Mouse (Mus musculus) lung, adult 2 months (tissue): ENCODE measurements around the gene Cog4. TPM values are rescaled to one million over a fixed set of nuclear protein-coding genes. Genes with fewer than 3 reads are reported as not detected.
A peak's percentile ranks its signal among the peaks of the same experiment; 100 is the strongest.
"Not testable (repeated sequence)": the region's sequence is repeated elsewhere in the genome, so short reads cannot be mapped to it uniquely, and the experiment has no call there.

Experiments
- DNase-seq: peaks from one replicate; pipeline ENCODE4 v3.0.0; 2022
- H3K4me1 ChIP-seq: fragments of 200-500 bp; 2 replicates; pipeline ENCODE4 v1.6.1; 2011; ENCODE audit warnings: low read length; ENCODE audit not compliant: control insufficient read depth, insufficient read depth
- H3K4me3 ChIP-seq: fragments of 200-500 bp; replicated peaks from 2 replicates; pipeline ENCODE3; 2011; ENCODE audit warnings: low read depth, mild to moderate bottlenecking, control low read depth, low read length; ENCODE audit errors: extremely low read depth
- CTCF ChIP-seq: fragments of 200-500 bp; IDR thresholded peaks from 2 replicates; pipeline ENCODE4 v1.5.1; 2011; ENCODE audit warnings: mild to moderate bottlenecking, low read length, control low read depth; ENCODE audit not compliant: insufficient read depth
- POLR2A ChIP-seq: fragments of 200-500 bp; IDR thresholded peaks from 2 replicates; pipeline ENCODE4 v1.6.1; 2011; ENCODE audit warnings: low read depth, mild to moderate bottlenecking, control low read depth, low read length, borderline replicate concordance; ENCODE audit errors: extremely low read depth
- WGBS: fragments of 180-500 bp; shearing (Covaris S2); methylation state at CpG from one replicate; pipeline ENCODE4 v1.1.7; 2018; 5-methylcytosine and 5-hydroxymethylcytosine counted together
- polyA plus RNA-seq: library from polyadenylated mRNA; depleted of rRNA; stranded (reverse); fragments of >200 nt; gene quantifications from 2 replicates; pipeline ENCODE4 v1.2.3, GENCODE M21; 2012; rRNA removed

The Cog4 gene
- polyA plus RNA-seq, 1 experiment, result 26.8 TPM

DNA sequence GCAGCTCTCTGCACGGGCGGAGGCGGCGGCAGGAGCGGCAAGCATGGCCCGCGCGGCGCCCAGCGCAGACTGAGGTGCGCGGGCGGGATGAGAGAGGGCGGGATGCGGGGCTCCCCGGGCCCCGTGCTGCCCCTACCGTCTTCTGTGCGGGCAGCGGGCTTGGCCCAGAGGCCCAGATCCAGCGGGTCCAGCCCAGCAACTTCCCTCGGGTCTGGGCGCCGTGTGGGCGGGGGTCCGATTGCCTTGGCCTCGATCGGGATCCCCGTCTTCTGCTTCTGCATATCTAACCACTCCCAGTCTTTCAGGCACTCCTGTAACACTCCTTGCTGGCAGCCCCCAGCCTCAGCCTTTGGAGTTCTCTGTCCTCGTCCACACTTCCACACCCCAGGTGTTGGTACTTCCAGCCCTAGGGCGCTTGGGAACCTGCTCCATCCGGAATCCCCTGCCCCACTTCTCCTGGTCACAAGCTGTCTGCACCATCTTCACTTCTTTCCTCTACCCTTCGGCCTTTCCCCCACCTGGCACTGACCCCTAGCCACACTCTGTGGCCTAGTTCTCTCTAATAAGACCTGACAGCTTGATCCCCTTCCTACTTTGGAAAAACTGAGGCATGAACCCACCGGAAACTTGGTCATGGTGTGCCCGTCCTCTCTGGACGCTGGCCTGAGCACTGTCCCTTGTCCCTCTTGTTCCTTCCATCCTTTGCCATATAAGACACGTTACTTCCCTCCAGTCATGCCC, 73.8 kb downstream of the Cog4 start:
- no peak for TF ChIP-seq CTCF
- no peak for TF ChIP-seq POLR2A
- Histone ChIP-seq H3K4me1 (peaks cover 13% of the 10 kb centered on the region), H3K4me3 (peak overlapping the region; percentile 75)
- 2% methylated on average over 31 of the region's 37 CpGs for WGBS
- no peak for DNase-seq

DNA sequence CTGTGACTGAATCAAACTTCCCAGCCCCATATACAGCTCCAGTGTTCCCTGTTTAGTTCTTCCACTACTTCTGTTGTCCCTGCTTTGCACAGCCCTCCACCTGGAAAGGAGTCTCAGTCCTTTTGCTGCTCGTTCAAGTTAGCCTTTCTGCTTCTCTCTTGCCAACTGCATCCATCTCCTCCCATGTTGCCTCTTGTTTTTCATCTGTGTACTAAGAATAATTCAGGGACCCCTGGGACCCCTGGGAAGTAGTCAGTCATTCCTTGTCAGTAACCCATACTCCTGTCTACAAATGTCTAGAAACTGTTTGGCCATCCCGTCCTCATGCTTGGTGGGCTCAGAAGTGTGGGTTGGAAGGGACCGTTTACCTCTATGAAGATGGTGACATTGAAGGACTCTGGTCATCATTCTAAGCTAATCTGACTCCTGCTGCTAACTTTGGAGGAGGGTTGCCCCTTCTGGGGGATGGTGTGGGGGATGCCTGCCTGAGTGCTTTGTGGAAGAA, 74.4 kb downstream of the Cog4 start:
- Histone ChIP-seq H3K4me3 (peak overlapping the region; percentile 75), H3K4me1 (peaks cover 13% of the 10 kb centered on the region)
- WGBS, result 29% methylated on average over 3 of the region's 3 CpGs
- no peak for TF ChIP-seq CTCF
- TF ChIP-seq POLR2A, result no peak
- no peak for DNase-seq

DNA sequence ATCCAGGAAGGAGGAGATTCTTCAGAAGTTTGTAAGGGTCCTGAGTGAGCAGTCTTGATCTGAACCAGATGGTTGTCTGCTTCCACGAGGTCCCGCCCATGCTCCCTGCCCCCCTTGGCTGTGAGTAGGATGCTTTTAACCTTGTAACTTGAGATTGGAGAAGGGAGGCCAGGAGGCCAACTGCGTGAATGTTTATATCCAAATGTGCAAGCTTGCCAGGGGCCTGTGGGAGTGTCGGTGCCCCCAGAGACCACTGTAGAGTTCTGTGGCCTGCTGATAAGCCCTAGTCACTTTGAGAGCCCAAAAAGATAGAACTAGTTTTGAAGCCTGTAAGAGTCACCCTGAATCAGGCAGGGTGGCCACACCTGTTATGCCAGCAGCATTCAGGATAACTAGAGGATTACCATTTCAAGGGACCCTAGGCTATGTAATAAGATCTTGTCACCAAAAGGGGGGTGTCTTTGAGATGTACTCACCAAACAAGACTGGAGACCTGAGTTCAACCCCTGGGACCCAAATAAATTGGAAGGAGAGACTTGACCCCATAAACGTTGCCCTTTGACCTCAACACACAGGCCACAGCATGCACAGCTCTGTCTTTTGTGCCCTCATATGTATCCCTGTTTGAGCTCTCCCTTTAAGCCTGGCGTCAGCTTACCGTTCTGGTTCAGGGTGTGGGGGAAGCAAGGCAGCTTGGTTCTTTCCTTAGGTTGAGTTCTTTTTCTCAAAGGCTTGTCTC, 75.3 kb downstream of the Cog4 start:
- Histone ChIP-seq H3K4me1 (peaks cover 13% of the 10 kb centered on the region), H3K4me3 (peak overlapping the region; percentile 75)
- no peak for DNase-seq
- TF ChIP-seq CTCF (no peak), POLR2A (no peak)
- WGBS, result 34% methylated on average over 7 of the region's 7 CpGs

DNA sequence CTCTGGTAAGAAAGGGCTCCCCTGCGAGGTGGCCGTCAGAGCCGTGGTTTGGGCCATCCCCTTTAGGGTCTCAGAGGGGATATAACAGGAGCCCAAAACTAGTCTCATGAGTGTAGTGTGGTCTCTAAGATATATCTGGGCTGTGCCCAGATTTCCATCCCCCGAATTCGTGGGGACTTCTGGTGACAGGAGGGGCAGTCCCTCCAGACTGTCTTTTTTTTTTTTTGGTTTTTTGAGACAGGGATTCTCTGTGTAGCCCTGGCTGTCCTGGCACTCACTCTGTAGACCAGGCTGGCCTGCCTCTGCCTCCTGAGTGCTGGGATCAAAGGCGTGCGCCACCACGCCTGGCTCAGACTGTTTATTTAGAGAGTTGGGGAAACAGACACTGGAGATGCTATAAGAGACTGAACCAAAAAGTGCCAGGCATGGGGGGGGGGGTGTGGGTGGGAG, 79.3 kb downstream of the Cog4 start:
- Histone ChIP-seq H3K4me1 (peaks cover 14% of the 10 kb centered on the region; the same call in 1 of the 2 replicates), H3K4me3 (no peak overlapping the region)
- no peak for DNase-seq
- TF ChIP-seq POLR2A, result no peak
- TF ChIP-seq CTCF, result no peak
- WGBS, result 67% methylated on average over 8 of the region's 8 CpGs

DNA sequence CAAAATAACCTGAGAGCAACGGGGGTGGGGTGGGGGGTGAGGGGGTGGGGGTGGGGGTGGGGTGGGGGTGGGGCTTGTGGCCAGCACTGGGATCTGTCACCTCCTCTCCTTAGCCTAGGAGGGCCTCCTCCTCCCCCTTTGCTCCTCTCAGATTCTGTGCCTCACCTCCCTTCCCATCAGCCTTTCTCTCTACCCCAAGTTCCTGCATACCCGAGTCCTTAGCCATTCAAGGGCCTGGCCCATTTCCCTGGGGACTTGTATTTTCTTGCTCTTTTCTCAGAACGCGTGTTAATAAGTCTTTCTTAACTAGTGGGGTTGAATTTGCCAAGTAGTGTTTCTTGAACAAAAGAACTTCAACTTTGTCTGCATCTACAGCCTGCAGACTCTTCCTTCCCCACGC, 80.3 kb downstream of the Cog4 start:
- 39% methylated on average over 5 of the region's 5 CpGs for WGBS
- no peak for TF ChIP-seq POLR2A
- no peak for TF ChIP-seq CTCF
- no peak overlapping the region for H3K4me3 ChIP-seq
- DNase-seq, result no peak
- peaks cover 13% of the 10 kb centered on the region; the same call in 1 of the 2 replicates for H3K4me1 ChIP-seq

DNA sequence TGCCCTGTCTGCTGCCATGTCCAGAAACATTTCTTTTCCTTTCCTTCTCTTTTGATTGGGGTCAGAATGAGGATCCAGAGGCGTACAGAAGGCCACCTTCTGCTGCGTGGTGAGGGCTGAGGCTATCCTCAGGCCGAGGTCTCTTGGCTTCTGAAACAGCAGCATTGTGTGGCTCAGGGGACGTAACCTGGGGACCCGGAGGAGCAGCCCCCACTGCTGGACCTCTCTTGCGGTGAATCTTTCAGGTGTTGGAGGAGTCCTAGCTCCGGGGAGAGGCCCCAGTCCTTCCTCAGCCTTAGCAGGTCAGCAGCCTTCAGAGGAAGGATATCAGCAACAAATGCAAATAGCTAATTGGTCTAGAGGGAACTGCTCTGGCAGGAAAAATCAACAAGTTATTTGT, 82.0 kb downstream of the Cog4 start:
- WGBS, result 77% methylated on average over 7 of the region's 7 CpGs
- no peak for DNase-seq
- TF ChIP-seq CTCF, result no peak
- no peak for TF ChIP-seq POLR2A
- no peak overlapping the region for H3K4me3 ChIP-seq
- peaks cover 20% of the 10 kb centered on the region for H3K4me1 ChIP-seq

DNA sequence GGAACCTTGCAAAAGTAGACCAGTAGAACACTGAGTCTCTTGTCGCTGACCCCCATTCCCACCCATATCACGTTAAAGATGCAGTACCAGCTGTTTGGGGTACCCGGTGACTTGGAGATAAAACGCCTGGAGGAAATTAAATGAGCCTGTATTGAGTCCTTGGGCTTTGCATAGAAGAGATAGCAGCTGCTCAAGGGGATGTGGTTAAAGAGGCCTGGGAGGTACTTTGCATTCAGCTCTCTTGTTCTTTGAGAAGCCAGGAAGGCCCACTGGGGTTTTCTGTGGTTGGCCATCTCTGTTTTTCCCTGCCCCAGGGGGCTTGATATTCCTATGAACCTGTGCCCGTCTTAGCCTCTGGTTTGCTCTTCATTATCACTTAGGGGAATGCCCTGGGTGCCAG, 82.7 kb downstream of the Cog4 start:
- 72% methylated on average over 5 of the region's 5 CpGs for WGBS

DNA sequence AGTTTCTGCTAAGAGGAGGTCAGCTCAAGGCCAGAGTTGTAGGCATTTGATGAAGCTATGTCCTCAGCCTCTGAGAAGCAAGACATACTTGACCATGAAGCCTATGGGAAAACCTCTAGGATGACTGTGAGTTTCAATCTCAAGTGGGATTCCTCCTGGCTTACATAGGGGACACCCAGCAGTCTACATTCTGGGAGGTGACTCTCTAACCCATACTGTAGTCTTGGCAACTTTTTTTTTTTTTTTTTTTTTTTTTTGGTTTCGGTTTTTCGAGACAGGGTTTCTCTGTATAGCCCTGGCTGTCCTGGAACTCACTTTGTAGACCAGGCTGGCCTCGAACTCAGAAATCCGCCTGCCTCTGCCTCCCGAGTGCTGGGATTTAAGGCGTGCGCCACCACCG, 83.3 kb downstream of the Cog4 start:
- DNase-seq, H3K4me3 ChIP-seq: not testable (repeated sequence)
- WGBS, result 86% methylated on average over 8 of the region's 8 CpGs
- H3K4me1 ChIP-seq, result peaks cover 20% of the 10 kb centered on the region

More for the DNA sequence above, 82.7 kb downstream of the Cog4 start:
- Histone ChIP-seq H3K4me1 (peaks cover 18% of the 10 kb centered on the region), H3K4me3 (no peak overlapping the region)
- TF ChIP-seq POLR2A (no peak), CTCF (no peak)
- no peak for DNase-seq

DNA sequence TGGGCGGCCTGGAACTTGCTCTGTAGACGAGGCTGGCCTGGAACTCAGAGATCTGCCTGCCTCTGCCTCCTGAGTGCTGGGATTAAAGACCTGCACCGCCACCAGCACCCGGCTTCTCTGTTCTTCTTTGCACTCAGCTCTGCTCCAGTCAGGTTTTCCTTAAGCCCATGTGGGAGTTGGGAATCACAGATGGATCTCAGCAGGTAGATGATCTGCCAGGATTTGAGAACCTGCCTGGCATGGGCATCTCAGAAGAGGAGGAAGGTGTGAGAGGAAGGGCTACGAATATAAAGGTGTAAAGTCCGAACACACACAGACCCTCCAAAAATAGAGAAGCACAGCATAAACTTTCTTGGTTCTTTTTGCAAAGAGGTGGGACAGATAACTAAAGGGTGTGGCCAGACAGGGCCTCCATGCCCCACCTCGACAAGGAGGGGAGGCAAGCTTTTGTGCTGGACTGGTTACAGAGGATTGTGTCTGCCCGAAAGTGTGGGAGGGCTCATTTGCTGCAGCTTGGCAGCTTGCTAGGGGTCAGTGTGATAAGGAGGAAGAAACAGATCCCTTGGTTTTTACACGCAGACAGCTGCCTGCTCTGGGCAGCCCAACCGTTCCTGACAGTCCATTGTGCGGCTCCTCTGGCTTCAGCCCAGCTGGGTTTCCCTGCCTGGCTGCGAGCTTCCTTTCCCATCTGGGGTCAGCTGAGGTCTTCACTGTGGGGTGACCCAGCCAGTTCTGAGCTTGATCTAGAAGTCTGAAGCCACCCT, 85.0 kb downstream of the Cog4 start:
- DNase-seq, result peak; percentile 59
- no peak overlapping the region for H3K4me3 ChIP-seq
- peaks cover 21% of the 10 kb centered on the region for H3K4me1 ChIP-seq
- no peak for TF ChIP-seq CTCF
- TF ChIP-seq POLR2A, result no peak
- 51% methylated on average over 12 of the region's 12 CpGs for WGBS

Other genes starting within 250 kb of the Cog4 start
- 33.3 TPM in 2 replicates for gene Vac14, start 228.0 kb upstream of the Cog4 start, polyA plus RNA-seq
- gene Mtss1l, start 125.1 kb upstream of the Cog4 start, polyA plus RNA-seq, result 120 and 125 TPM in 2 replicates
- 35.4 and 40.4 TPM in 2 replicates for gene Il34, start 40.7 kb upstream of the Cog4 start, polyA plus RNA-seq
- gene Sf3b3, start 187 bp downstream of the Cog4 start, polyA plus RNA-seq, result 22.3 and 33.3 TPM in 2 replicates
- 15.8 and 17.9 TPM in 2 replicates for gene Fuk, start 55.9 kb downstream of the Cog4 start, polyA plus RNA-seq
- 41.0 and 48.5 TPM in 2 replicates for gene St3gal2, start 73.3 kb downstream of the Cog4 start, polyA plus RNA-seq
- 16.3 and 21.0 TPM in 2 replicates for gene Ddx19a, start 151.2 kb downstream of the Cog4 start, polyA plus RNA-seq
- 2.4 and 4.9 TPM in 2 replicates for gene Ddx19b, start 185.2 kb downstream of the Cog4 start, polyA plus RNA-seq
- 20.0 and 28.7 TPM in 2 replicates for gene Aars, start 186.5 kb downstream of the Cog4 start, polyA plus RNA-seq
- 1.8 and 22.2 TPM in 2 replicates for gene Exosc6, start 209.7 kb downstream of the Cog4 start, polyA plus RNA-seq
- gene Clec18a, start 245.8 kb downstream of the Cog4 start, polyA plus RNA-seq, result 0.07 TPM in 1 of 2 replicates, not detected in the other
- 12.0 and 12.5 TPM in 2 replicates for gene Pdpr, start 248.0 kb downstream of the Cog4 start, polyA plus RNA-seq